12 mouse cellular contexts compared by ENCODE assay signal in the genomic region with DNA sequence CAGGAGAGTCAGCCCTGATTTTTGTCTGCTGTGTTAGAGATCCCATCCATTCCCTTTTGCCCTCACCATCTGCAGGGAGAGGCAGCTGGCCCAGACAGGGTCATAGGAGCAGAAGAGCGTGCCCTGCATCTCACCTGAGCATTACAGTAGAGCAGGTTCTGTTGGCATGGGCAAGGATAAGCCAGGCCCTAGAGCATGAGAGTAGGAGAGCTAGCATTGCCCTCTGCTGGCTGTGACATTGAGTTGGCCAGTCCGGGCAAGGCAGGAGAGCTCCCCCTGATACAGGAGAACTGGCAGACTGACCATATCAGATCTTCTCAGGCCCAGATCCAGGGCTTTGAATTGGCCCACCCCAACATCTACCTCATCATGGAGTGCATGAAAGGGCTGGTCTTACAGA.
A peak's percentile ranks its signal among the peaks of the same experiment; 100 is the strongest.
DNase-seq lines count a peak whose midpoint lies in the region; TF ChIP-seq lines count a peak whose summit lies in the region.
"Had no signal": no experiment of that assay in that cellular context is flagged by ENCODE, and none has a peak within 500 bp of the region (broad histone marks: within the 10 kb centered on the region; RNA-seq: fewer than 3 reads in every experiment).

No protein-coding gene starts in this region.

- TF ChIP-seq CTCF in layer of hippocampus, adult 2 months (conservative IDR thresholded peaks at IDR 0.05), result no peak

- peak; percentile 7 for DNase-seq in embryo, embryonic 11 days
- DNase-seq in embryo, embryonic 10 days (ENCODE audit: low spot score), result no peak
- peak; percentile 1 for DNase-seq in lung, postnatal 10 days
- DNase-seq in lung, postnatal 36 days, result no peak
- DNase-seq in adrenal gland, postnatal 10 days, result peak; percentile 19
- peak; percentile 3 to 6 for DNase-seq in kidney, postnatal 4 days
- no peak for DNase-seq in layer of hippocampus, adult 2 months (ENCODE audit: low spot score in 2 of 2)
- no peak for DNase-seq in spleen, postnatal 10 days (ENCODE audit: low spot score in 2 of 2)
- DNase-seq: liver had no signal

- H3K27ac ChIP-seq in layer of hippocampus, adult 2 months, result no peak overlapping the region
- H3K27ac ChIP-seq: hindbrain, embryonic 15.5 days; midbrain, embryonic 13.5 days had no signal

- H3K4me3 ChIP-seq in layer of hippocampus, adult 2 months, result no peak overlapping the region
- H3K4me3 ChIP-seq: erythroblast, embryonic 14.5 days; hindbrain, embryonic 15.5 days; midbrain, embryonic 13.5 days had no signal

Comparison
In these comparisons a context has a peak if more than half of its experiments do, and no peak if none do; other contexts are left out.
1. DNase-seq: peak in embryo, embryonic 11 days (single experiment), lung, postnatal 10 days (single experiment), adrenal gland, postnatal 10 days (single experiment) and kidney, postnatal 4 days (2 of 2); none in embryo, embryonic 10 days (single experiment), lung, postnatal 36 days (single experiment), layer of hippocampus, adult 2 months (0 of 2) and spleen, postnatal 10 days (0 of 2).